Mouse (Mus musculus) kidney, postnatal 25 days (tissue): Measurements from ENCODE around the gene Gm14459.
"Not testable (repeated sequence)": the region's sequence is repeated elsewhere in the genome, so short reads cannot be mapped to it uniquely, and the experiment has no call there.

Experiments
- DNase-seq, 2 experiments: peaks; one replicate each; pipeline ENCODE4 v3.0.0; 2021; ENCODE audit warnings: mixed read lengths in 2 of 2

Gm14459 gene

GRCm38 (mm10) chrX:8524854-8525253 lies at the start of gene Gm14459:
Gene Gm14459 (minus strand): TSS chrX:8524954.
- DNase-seq, result no peak

GRCm38 (mm10) chrX:8548155-8548554 lies 23.4 kb upstream of the Gm14459 start, which contains the start of gene Ssxb6:
Gene Ssxb6 (minus strand): TSS chrX:8548255.
- DNase-seq, result not testable (repeated sequence)
